Mouse (Mus musculus) brown adipose tissue, adult 24 weeks (tissue): ENCODE measurements around the gene Vsnl1. TPM values are rescaled to one million over a fixed set of nuclear protein-coding genes. Genes with fewer than 3 reads are reported as not detected.

Experiments used
- H3K27ac ChIP-seq: fragments of 200-500 bp; replicated peaks from 2 replicates; pipeline ENCODE4 v1.5.1; 2012; ENCODE audit warnings: low read depth, mild to moderate bottlenecking, low read length
- H3K4me1 ChIP-seq: fragments of 200-500 bp; 2 replicates; pipeline ENCODE4 v1.6.1; 2012; ENCODE audit warnings: low read length, mixed read lengths; ENCODE audit not compliant: control insufficient read depth, insufficient read depth, insufficient read length
- H3K4me3 ChIP-seq: fragments of 200-500 bp; 2 replicates; pipeline ENCODE4 v1.5.1; 2012; ENCODE audit warnings: low read depth, mild to moderate bottlenecking, low read length, moderate library complexity; ENCODE audit not compliant: insufficient read depth
- polyA plus RNA-seq: library from polyadenylated mRNA; stranded (reverse); fragments of >200 nt; gene quantifications from 2 replicates; pipeline ENCODE4 v1.2.4, GENCODE M21; 2012; ENCODE audit not compliant: missing spikeins, insufficient read depth, insufficient read length

Gene Vsnl1
- polyA plus RNA-seq, 1 experiment, result not detected

DNA sequence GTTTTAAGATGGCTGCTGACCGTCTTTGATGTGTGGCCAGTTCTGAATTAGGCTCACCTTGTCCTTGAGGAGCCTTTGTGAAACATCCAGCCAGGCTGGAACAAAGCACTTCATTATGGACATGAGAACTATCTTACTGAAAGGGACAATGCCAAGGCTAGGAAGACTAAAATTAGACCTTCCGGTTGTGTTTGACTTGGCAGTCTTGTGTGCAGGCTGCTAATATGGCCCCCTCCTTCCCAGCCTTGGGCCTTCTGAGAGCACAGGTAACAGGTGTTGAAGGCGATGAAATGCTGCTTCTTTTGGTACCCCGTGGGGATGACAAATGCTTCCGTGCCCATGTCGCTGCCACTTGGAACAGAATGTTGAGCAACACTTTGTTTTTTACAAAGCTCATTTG, 37.6 kb downstream of the Vsnl1 start:
- H3K4me1 ChIP-seq, result no peaks in the 10 kb centered on the region
- H3K27ac ChIP-seq, result no peak overlapping the region
- no peak overlapping the region for H3K4me3 ChIP-seq

DNA sequence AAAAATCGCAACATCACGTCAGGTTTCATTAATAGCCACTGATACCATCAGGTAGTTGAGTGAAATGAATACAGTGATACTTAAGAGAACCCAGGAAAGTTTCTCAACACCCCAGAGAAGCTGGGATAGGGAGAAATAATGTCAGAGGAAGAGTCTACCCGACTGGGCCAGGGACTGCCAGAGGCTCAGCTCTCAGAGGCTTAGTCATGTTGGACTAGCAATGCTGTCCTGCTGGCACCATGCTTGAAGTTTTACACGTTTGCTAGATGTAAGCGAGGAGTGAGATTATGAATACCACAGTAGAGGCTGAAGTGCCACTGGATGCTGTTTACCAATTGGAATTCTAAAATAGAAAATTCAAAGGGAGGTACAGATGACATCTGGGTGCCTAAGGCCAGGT, 39.4 kb downstream of the Vsnl1 start:
- Histone ChIP-seq H3K4me1 (no peaks in the 10 kb centered on the region), H3K4me3 (no peak overlapping the region), H3K27ac (no peak overlapping the region)

DNA sequence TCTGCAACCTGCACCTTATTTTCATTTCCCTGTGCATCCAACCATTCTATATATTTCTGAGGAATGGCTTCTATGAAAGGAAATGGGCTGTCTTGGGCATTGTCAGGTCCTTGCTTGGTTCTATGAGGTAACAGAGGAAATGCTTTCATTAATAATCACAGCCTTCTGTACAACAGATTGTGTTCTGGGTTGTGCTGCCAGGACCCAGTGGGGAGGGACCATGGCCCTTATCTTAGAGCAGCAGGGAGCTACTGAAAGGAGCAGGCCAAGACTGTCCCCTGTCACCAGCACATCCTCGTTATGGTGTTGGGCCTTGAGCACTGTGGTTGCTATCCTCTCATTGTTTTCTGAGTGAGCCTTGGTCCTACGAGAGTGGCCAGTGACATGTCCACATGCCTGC, 40.9 kb downstream of the Vsnl1 start:
- no peak overlapping the region for H3K27ac ChIP-seq
- H3K4me1 ChIP-seq, result no peaks in the 10 kb centered on the region
- no peak overlapping the region for H3K4me3 ChIP-seq

GRCm38 (mm10) chr12:11392525-11392924, 43.9 kb downstream of the Vsnl1 start:
- Histone ChIP-seq H3K4me3 (no peak overlapping the region), H3K4me1 (no peaks in the 10 kb centered on the region), H3K27ac (no peak overlapping the region)

GRCm38 (mm10) chr12:11391244-11391949, 45.0 kb downstream of the Vsnl1 start:
- Histone ChIP-seq H3K4me3 (no peak overlapping the region), H3K4me1 (no peaks in the 10 kb centered on the region), H3K27ac (no peak overlapping the region)

DNA sequence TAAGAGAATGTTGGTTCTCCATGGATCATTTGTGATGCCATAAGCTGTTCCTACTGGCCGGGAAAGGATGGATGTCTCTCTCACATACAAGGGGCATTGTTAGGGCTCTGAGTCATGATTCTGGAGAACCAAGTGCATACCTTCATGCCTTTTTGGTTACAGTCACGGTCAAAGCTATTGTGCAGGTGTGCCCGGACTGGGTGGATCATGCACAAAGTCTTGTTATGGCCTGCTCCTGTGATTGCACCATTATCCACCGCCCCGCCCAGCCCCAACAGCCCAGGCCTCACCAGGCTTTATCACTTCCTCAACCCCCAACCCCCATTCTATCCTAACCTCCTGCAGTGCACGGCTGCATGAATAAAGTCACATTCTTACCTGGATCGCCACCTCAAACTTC, 47.3 kb downstream of the Vsnl1 start:
- H3K4me3 ChIP-seq, result no peak overlapping the region
- no peak overlapping the region for H3K27ac ChIP-seq
- H3K4me1 ChIP-seq, result no peaks in the 10 kb centered on the region

DNA sequence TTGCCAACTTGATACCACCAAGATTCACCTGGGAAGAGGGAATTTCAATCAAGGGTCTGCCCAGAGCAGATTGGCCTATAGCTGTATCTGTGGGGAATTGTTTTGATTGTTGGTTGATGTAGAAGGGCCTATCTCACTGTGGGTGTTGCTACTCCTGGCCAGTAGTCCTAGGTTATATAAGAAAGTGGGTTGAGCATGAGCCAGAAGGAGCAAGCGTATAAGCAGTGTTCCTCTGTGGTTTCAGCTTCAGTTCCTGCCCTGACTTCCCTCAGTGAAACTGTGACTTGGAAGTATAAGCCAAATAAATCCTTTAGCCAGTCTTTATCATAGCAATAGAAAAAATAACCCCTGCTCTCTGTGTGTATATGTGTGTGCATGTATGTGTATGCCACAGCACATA, 51.7 kb downstream of the Vsnl1 start:
- Histone ChIP-seq H3K4me1 (no peaks in the 10 kb centered on the region), H3K4me3 (no peak overlapping the region), H3K27ac (no peak overlapping the region)

GRCm38 (mm10) chr12:11379396-11379795, 57.0 kb downstream of the Vsnl1 start:
- Histone ChIP-seq H3K4me3 (no peak overlapping the region), H3K4me1 (no peaks in the 10 kb centered on the region), H3K27ac (no peak overlapping the region)

GRCm38 (mm10) chr12:11370056-11370455, 66.4 kb downstream of the Vsnl1 start:
- no peak overlapping the region for H3K27ac ChIP-seq
- H3K4me1 ChIP-seq, result no peaks in the 10 kb centered on the region
- no peak overlapping the region for H3K4me3 ChIP-seq

DNA sequence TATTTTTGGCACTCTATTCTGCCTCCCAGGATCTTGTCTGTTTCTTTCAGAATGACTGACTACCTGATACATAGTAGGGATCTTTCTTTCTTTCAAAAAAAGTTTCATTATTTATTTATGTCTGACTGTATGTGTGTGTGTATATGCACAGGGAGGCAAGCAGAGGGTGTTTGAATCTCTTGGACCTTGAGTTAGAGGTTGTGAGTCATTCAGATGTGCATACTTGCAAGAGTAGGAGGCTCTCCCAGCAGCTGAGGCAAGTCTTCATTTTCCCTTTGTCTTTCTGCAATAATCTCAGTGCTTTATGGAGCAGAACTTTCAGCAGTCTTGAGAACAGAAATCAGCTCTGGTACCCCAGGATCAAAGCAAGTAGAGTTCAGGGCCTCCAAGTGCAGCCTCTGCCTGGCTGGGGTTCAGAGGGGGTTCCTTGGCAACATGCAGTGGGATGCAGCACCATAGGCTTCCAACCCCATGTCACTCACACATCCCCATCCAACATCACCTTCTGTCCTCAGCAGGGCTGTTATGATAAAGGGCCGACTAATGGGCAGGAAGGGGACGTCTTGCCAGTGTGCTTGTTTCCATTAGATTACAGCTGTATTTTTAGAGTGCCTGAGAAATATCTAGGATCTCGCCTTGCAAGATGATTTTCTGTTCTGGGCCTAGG, 69.2 kb downstream of the Vsnl1 start:
- Histone ChIP-seq H3K27ac (no peak overlapping the region), H3K4me3 (no peak overlapping the region)

DNA sequence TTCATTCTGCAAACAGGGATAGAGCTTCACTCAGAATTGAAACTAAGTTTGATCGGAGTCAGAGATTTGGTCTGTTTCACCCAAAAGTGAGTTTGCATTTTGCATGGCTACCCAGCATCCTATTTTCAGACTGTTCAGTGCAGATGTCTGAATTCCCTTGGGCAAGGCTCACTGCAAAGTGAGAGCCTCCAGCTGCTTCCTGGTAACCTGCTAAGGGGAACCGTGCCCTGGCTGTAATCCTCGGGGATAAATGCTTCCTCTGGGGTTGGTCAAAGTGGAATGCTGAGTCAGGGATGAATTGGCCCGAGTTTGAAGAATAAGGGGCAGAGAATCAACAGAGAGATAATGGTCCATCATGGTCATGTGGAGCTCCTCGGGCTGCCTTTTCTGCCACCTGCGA, 71.5 kb downstream of the Vsnl1 start:
- H3K27ac ChIP-seq, result no peak overlapping the region
- no peaks in the 10 kb centered on the region for H3K4me1 ChIP-seq
- H3K4me3 ChIP-seq, result no peak overlapping the region

More for the DNA sequence above, 69.2 kb downstream of the Vsnl1 start:
- H3K4me1 ChIP-seq, result no peaks in the 10 kb centered on the region

- no peak overlapping the region for H3K4me3 ChIP-seq
Observed at GRCm38 (mm10) chr12:11362435-11362834, 74.0 kb downstream of the Vsnl1 start.

GRCm38 (mm10) chr12:11350895-11351294, 85.5 kb downstream of the Vsnl1 start:
- Histone ChIP-seq H3K4me3 (no peak overlapping the region), H3K27ac (no peak overlapping the region), H3K4me1 (no peaks in the 10 kb centered on the region)

More at GRCm38 (mm10) chr12:11362435-11362834, 74.0 kb downstream of the Vsnl1 start:
- no peak overlapping the region for H3K27ac ChIP-seq
- no peaks in the 10 kb centered on the region for H3K4me1 ChIP-seq

DNA sequence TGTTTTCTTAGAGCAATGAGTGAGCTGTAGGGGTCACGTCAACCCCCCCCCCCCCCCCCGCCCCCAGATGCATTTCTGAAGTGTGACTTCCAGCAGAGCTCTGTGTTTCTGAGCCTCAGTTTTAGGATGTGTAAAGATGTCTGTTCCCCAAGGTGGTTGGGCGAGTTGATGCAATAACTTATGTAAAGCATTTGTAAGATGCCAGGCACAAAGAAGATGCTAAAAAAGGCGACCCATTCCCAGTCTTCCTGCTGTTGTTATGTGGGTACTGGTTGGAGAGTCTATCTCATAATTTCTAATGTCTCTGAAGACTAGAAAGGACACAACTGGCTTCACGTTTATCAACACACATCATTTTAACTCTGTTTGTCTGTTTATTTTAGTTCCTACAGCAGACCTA, 86.5 kb downstream of the Vsnl1 start:
- Histone ChIP-seq H3K4me3 (no peak overlapping the region), H3K4me1 (no peaks in the 10 kb centered on the region), H3K27ac (no peak overlapping the region)

DNA sequence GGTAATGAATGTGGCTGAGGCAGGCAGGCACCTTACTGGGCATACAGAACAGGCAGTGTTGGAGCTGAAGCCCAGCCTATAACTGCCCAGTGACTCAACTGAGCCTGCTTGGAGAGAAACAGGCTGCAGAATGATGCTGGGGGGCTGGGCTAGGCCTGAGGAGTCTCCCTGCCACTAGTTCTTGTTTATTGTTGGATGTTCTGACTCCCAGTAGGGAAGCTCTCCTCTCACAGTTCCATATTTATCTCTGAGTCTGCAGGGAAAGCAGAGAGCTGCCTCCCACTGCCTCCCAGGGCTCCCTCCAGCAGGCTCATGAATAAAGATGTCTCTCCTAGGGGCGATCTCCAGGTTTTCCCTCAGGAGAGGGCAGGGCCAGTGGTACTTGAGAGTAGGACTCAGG, 88.0 kb downstream of the Vsnl1 start:
- H3K4me1 ChIP-seq, result no peaks in the 10 kb centered on the region
- H3K4me3 ChIP-seq, result no peak overlapping the region
- no peak overlapping the region for H3K27ac ChIP-seq

GRCm38 (mm10) chr12:11345963-11346362, 90.5 kb downstream of the Vsnl1 start:
- no peak overlapping the region for H3K27ac ChIP-seq
- no peaks in the 10 kb centered on the region for H3K4me1 ChIP-seq

More at GRCm38 (mm10) chr12:11345963-11346362, 90.5 kb downstream of the Vsnl1 start:
- H3K4me3 ChIP-seq, result no peak overlapping the region
